Mouse (Mus musculus): ENCODE data around the gene Chd9. TPM values are rescaled to one million over a fixed set of nuclear protein-coding genes. Genes with fewer than 3 reads are reported as not detected.

Chd9 gene
- polyA plus RNA-seq, 1 experiment from 2014 or later = 25.3 TPM

DNA sequence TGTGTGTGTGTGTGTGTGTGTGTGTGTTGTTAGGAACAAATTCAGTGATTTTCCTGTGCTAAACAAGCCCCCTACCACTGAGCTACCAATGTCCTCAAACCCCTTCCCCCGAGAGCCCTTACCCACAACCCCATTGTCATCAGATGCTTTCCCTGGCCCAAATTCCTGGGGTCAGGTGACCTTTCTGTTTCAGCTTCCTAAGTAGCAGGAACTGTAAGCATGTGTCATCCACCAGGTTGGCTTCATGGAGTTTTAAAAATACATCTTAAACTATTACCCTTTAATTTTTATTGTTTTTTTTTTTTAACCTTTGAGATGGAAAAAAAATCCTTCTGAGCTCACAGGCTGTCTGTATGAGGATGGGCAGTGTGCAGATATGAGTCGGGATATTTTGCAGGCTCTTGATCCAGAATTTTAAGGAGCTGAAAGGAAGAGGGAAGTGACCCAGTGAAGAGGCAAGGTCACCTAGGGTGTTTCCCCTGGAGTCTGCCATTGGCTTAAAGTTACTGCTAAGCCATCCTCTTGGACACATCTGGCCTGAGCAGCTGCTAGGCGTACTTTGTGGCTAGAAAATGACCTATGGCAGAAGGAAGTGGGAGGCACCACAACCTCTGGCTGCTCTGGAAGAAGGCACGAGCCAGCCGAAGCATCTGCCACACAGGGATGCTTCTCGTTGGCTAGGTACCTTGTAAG is 5.6 kb downstream of the Chd9 start:
- Histone ChIP-seq H3K4me1 (replicated peaks; ENCODE audit: control insufficient read depth, insufficient read depth, low read length) (peaks cover 13% of the 10 kb centered on the region), H3K27ac (ENCODE audit: low read depth, low read length) (no peak overlapping the region), H3K4me2 (no peak overlapping the region), H3K36me3 (ENCODE audit: control insufficient read depth, insufficient read depth, low read length) (no peaks in the 10 kb centered on the region), H3K4me3 (ENCODE audit: low read depth, low read length) (no peak overlapping the region), H3K27me3 (replicated peaks; ENCODE audit: control insufficient read depth, insufficient read depth, low read length) (no peaks in the 10 kb centered on the region), H3K9ac (ENCODE audit: low read depth, low read length) (no peak overlapping the region), H3K9me3 (ENCODE audit: control insufficient read depth, low read length) (no peaks in the 10 kb centered on the region)
- WGBS = 57% methylated on average over 6 of the region's 6 CpGs
- DNase-seq (ENCODE audit: low spot score) = no peak
- no peak for ATAC-seq (replicated peaks; ENCODE audit: low FRiP score)

DNA sequence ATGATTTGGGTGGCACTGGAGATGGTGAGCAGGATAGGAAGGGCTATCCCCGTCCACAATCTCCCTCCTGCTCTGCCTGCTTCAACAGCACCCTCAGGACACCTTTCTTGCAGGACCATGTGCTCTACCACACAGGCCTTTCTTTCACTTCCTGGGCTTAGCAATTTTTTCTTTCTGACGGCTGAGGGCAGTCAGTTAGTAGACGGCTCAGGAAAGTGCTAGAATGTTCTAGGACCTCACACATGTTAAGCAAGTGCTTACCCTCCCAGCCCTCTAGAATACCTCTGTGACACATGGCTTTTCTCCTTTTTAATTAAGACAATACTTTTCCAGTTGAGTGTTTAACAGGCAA is 6.1 kb downstream of the Chd9 start:
- Histone ChIP-seq H3K27ac (ENCODE audit: low read depth, low read length) (no peak overlapping the region), H3K36me3 (ENCODE audit: control insufficient read depth, insufficient read depth, low read length) (no peaks in the 10 kb centered on the region), H3K27me3 (replicated peaks; ENCODE audit: control insufficient read depth, insufficient read depth, low read length) (no peaks in the 10 kb centered on the region), H3K4me1 (replicated peaks; ENCODE audit: control insufficient read depth, insufficient read depth, low read length) (peaks cover 8% of the 10 kb centered on the region), H3K4me2 (no peak overlapping the region), H3K9ac (ENCODE audit: low read depth, low read length) (no peak overlapping the region), H3K9me3 (ENCODE audit: control insufficient read depth, low read length) (no peaks in the 10 kb centered on the region), H3K4me3 (ENCODE audit: low read depth, low read length) (no peak overlapping the region)
- WGBS = 63% methylated on average over 3 of the region's 3 CpGs
- no peak for DNase-seq (ENCODE audit: low spot score)
- ATAC-seq (replicated peaks; ENCODE audit: low FRiP score) = no peak

- no peak for ATAC-seq (replicated peaks; ENCODE audit: low FRiP score)
- no peak overlapping the region for H3K9ac ChIP-seq (ENCODE audit: low read depth, low read length)
- H3K4me2 ChIP-seq = no peak overlapping the region
- H3K27ac ChIP-seq (ENCODE audit: low read depth, low read length) = no peak overlapping the region
- no peaks in the 10 kb centered on the region for H3K9me3 ChIP-seq (ENCODE audit: control insufficient read depth, low read length)
- H3K4me3 ChIP-seq (ENCODE audit: low read depth, low read length) = no peak overlapping the region
- H3K36me3 ChIP-seq (ENCODE audit: control insufficient read depth, insufficient read depth, low read length) = no peaks in the 10 kb centered on the region
- no peaks in the 10 kb centered on the region for H3K27me3 ChIP-seq (replicated peaks; ENCODE audit: control insufficient read depth, insufficient read depth, low read length)
- DNase-seq (ENCODE audit: low spot score) = no peak
- H3K4me1 ChIP-seq (replicated peaks; ENCODE audit: control insufficient read depth, insufficient read depth, low read length) = peaks cover 4% of the 10 kb centered on the region; the same call in 1 of the 2 replicates
- WGBS = 87% methylated on average over 6 of the region's 6 CpGs
Observed at GRCm38 (mm10) chr8:90837440-90837839, 9.3 kb downstream of the Chd9 start.

DNA sequence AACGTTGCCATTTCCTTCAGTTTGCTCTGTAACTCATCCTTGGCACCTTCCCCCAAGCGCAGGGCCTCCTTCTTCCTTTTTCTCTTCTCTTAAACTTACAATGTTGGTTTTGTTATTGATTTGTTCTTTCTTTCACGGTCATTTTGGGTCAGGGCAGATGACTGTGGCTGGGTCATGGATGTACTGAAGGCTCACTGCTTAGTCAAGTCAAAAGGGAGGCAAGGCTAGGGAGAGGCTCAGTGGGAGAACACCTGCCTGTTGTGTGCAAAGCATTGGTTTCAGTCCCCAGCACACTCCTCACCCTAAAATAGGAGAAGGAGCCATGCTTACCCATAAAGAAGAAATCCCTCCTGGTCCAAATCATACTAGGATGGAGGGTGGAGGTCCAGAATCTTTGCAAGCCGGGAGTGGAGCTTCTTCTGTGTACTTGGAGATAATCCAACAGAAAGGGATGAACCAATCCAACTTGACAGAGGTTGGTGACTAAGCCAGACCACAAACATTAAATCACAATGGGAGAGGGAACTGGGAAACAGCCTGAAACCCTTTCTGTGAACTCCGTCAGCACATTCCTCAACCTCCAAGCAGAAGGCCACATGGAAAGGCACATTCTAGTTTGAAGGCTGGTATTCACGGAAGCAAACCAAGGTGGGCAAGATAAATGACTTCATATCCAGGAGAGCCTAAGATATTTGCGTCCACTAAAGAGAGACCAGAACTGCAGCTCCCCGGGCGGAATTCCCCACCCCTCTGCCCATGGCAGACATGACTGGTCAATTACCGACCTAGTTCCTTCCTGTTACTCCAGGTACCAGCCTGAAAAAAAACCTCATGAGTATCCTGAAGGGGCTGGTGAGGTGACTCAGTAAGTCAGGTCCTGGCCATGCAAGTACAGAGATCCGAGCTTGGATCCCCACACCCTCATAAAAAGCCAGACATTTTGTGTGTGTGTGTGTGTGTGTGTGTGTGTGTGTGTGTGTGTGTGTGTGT is 11.9 kb downstream of the Chd9 start:
- Histone ChIP-seq H3K4me1 (replicated peaks; ENCODE audit: control insufficient read depth, insufficient read depth, low read length) (no peaks in the 10 kb centered on the region), H3K27ac (ENCODE audit: low read depth, low read length) (no peak overlapping the region), H3K9ac (ENCODE audit: low read depth, low read length) (no peak overlapping the region), H3K36me3 (ENCODE audit: control insufficient read depth, insufficient read depth, low read length) (no peaks in the 10 kb centered on the region), H3K4me2 (no peak overlapping the region), H3K9me3 (ENCODE audit: control insufficient read depth, low read length) (no peaks in the 10 kb centered on the region), H3K4me3 (ENCODE audit: low read depth, low read length) (no peak overlapping the region), H3K27me3 (replicated peaks; ENCODE audit: control insufficient read depth, insufficient read depth, low read length) (no peaks in the 10 kb centered on the region)
- WGBS = 63% methylated on average over 11 of the region's 11 CpGs
- ATAC-seq (replicated peaks; ENCODE audit: low FRiP score) (no peak), DNase-seq (ENCODE audit: low spot score) (no peak)

- Histone ChIP-seq H3K4me1 (replicated peaks; ENCODE audit: control insufficient read depth, insufficient read depth, low read length) (no peaks in the 10 kb centered on the region), H3K4me3 (ENCODE audit: low read depth, low read length) (no peak overlapping the region)
- WGBS = 73% methylated on average over 13 of the region's 13 CpGs
Observed at GRCm38 (mm10) chr8:90841321-90841720, 13.2 kb downstream of the Chd9 start.

GRCm38 (mm10) chr8:90843127-90843526 is 15.0 kb downstream of the Chd9 start:
- Histone ChIP-seq H3K36me3 (ENCODE audit: control insufficient read depth, insufficient read depth, low read length) (no peaks in the 10 kb centered on the region), H3K27me3 (replicated peaks; ENCODE audit: control insufficient read depth, insufficient read depth, low read length) (no peaks in the 10 kb centered on the region), H3K4me3 (ENCODE audit: low read depth, low read length) (no peak overlapping the region), H3K9me3 (ENCODE audit: control insufficient read depth, low read length) (no peaks in the 10 kb centered on the region), H3K9ac (ENCODE audit: low read depth, low read length) (no peak overlapping the region), H3K4me2 (no peak overlapping the region), H3K4me1 (replicated peaks; ENCODE audit: control insufficient read depth, insufficient read depth, low read length) (no peaks in the 10 kb centered on the region), H3K27ac (ENCODE audit: low read depth, low read length) (no peak overlapping the region)
- ATAC-seq (replicated peaks; ENCODE audit: low FRiP score) (no peak), DNase-seq (ENCODE audit: low spot score) (no peak)
- 82% methylated on average over 6 of the region's 6 CpGs for WGBS

More at GRCm38 (mm10) chr8:90841321-90841720, 13.2 kb downstream of the Chd9 start:
- no peak for DNase-seq (ENCODE audit: low spot score)
- Histone ChIP-seq H3K9me3 (ENCODE audit: control insufficient read depth, low read length) (no peaks in the 10 kb centered on the region), H3K36me3 (ENCODE audit: control insufficient read depth, insufficient read depth, low read length) (no peaks in the 10 kb centered on the region), H3K4me2 (no peak overlapping the region), H3K9ac (ENCODE audit: low read depth, low read length) (no peak overlapping the region), H3K27ac (ENCODE audit: low read depth, low read length) (no peak overlapping the region), H3K27me3 (replicated peaks; ENCODE audit: control insufficient read depth, insufficient read depth, low read length) (no peaks in the 10 kb centered on the region)
- ATAC-seq (replicated peaks; ENCODE audit: low FRiP score) = no peak

DNA sequence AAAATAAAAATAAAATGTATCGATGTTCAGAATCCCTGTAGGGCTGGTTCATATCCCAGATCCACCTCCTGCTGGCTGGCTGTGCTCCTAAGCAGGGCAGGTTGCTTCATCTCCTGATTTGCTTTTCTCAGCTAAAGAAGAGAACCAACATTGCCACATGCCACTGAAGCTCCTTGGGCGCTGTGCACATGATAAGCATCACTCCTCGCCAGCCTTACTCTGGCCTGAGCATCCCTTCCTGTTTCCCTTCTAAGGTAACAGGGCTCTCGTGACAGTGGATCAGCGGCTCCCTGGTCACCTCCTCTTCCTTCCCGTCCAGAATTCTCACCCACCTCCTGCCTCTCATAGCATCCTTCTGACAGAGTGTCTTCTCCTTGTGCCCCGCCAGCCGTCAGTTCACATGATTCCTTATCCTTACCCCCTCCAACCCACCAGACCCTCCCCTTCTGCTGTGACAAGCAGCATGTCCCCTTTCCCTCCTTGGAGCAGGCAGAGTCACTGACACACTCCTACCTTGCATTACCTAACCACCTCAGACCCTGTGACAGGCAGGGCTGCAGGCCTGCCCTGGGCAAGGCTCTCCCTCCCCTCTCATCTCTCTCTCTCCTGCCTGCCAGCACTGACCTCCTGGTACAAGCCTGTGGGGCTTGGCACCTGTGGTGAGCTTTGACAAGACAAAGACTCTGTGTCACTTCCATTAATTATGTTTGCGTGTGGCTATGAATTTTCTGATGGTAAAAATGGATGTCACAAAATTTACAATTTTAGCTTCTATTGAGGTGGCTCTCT is 16.2 kb downstream of the Chd9 start:
- 67% methylated on average over 9 of the region's 9 CpGs for WGBS

GRCm38 (mm10) chr8:90847980-90848379 is 19.8 kb downstream of the Chd9 start:
- no peak overlapping the region for H3K4me2 ChIP-seq
- no peaks in the 10 kb centered on the region for H3K27me3 ChIP-seq (replicated peaks; ENCODE audit: control insufficient read depth, insufficient read depth, low read length)
- no peaks in the 10 kb centered on the region for H3K9me3 ChIP-seq (ENCODE audit: control insufficient read depth, low read length)
- no peaks in the 10 kb centered on the region for H3K4me1 ChIP-seq (replicated peaks; ENCODE audit: control insufficient read depth, insufficient read depth, low read length)
- H3K4me3 ChIP-seq (ENCODE audit: low read depth, low read length) = no peak overlapping the region
- H3K9ac ChIP-seq (ENCODE audit: low read depth, low read length) = no peak overlapping the region
- H3K27ac ChIP-seq (ENCODE audit: low read depth, low read length) = no peak overlapping the region
- 80% methylated on average over 7 of the region's 7 CpGs for WGBS
- ATAC-seq (replicated peaks; ENCODE audit: low FRiP score) (no peak), DNase-seq (ENCODE audit: low spot score) (no peak)
- no peaks in the 10 kb centered on the region for H3K36me3 ChIP-seq (ENCODE audit: control insufficient read depth, insufficient read depth, low read length)

More for the DNA sequence above, 16.2 kb downstream of the Chd9 start:
- ATAC-seq (replicated peaks; ENCODE audit: low FRiP score) (no peak), DNase-seq (ENCODE audit: low spot score) (no peak)
- no peaks in the 10 kb centered on the region for H3K36me3 ChIP-seq (ENCODE audit: control insufficient read depth, insufficient read depth, low read length)
- H3K27ac ChIP-seq (ENCODE audit: low read depth, low read length) = no peak overlapping the region
- H3K27me3 ChIP-seq (replicated peaks; ENCODE audit: control insufficient read depth, insufficient read depth, low read length) = no peaks in the 10 kb centered on the region
- H3K4me3 ChIP-seq (ENCODE audit: low read depth, low read length) = no peak overlapping the region
- H3K9me3 ChIP-seq (ENCODE audit: control insufficient read depth, low read length) = no peaks in the 10 kb centered on the region
- H3K4me2 ChIP-seq = no peak overlapping the region
- no peak overlapping the region for H3K9ac ChIP-seq (ENCODE audit: low read depth, low read length)
- no peaks in the 10 kb centered on the region for H3K4me1 ChIP-seq (replicated peaks; ENCODE audit: control insufficient read depth, insufficient read depth, low read length)
